Mouse (Mus musculus) bone marrow macrophage, adult 2 months (primary cell): ENCODE measurements around the gene Fam181a.

Source experiments
- CTCF ChIP-seq: IDR thresholded peaks from 2 replicates; pipeline ENCODE4 v1.5.1; 2012; ENCODE audit warnings: low read depth, mild to moderate bottlenecking, low read length, moderate library complexity
- POLR2A ChIP-seq: IDR thresholded peaks from 2 replicates; pipeline ENCODE4 v1.6.1; 2012; ENCODE audit warnings: mild to moderate bottlenecking, low read depth, low read length, borderline replicate concordance

GRCm38 (mm10) chr12:103273732-103274131, 37.0 kb upstream of the Fam181a start:
- TF ChIP-seq POLR2A: no peak
- TF ChIP-seq CTCF: no peak
